Mouse (Mus musculus) T-helper 17 cell (primary cell): ENCODE data around the gene Senp7.
"Not testable (repeated sequence)": the region's sequence is repeated elsewhere in the genome, so short reads cannot be mapped to it uniquely, and the experiment has no call there.

ENCODE experiments used
- in situ Hi-C, 2 experiments: fragments of 300-600 bp; cut with MboI, MseI; formaldehyde crosslinking; loops; 1 replicate in 1 of 2; 2 replicates in 1 of 2; pipeline ENCODE4 v1.15.1; 2025; ENCODE audit warnings: high pct_unique_total_duplicates in 2 of 2

Senp7 gene

DNA sequence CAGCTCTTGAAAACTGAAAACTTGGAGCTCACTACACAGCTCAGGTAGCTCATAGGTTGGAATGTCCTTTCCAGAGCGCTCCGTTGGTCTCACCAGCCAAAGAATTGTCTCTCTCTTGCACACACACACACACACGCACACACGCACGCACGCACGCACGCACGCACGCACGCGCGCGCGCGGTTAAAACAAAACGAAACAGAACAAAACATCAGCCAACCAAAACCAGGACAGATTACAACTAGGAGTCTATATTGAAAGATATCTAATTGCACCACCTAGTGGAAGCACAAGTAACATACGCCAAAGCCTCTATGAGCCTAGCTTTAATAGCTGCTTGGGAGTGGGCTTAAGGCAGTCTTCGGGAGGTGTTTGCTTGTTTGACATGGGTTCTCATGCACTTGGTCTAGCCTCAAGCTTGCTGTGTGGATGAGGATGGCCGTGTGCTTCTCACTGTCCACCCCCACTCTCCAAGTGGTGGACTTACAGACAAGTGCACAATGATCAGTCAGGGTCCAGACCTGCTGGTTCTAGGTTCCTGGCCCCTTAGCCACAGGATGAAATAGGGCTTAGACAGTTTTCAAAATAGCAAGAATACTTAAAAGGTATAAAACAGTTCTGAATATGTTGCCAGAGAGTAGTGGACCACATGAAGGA, 16.3 kb downstream of the Senp7 start:
- in situ Hi-C loops = loop anchor here in 1 of 2 experiments (10.0 kb wide), 1 partner anchor 50 kb away; no protein-coding TSS in a partner anchor

DNA sequence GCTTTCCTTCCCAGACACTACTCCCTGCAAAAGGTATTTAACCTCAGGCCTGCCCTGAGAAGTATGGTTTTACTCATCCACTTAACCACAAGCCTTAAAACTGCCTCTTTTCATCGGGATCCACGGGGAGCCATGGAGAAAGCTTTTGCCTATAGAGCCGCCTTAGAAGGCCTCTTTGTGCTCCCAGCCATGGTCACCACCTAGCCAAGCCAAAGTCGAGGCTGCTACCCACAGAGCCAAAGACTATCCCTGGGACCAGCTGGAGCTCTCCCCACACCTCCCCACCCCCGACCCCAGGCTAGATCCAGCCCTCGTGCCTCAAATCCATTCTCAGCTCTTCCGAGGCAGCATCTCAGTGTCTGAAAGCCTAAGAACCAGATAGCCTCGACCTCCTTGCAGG, 18.0 kb downstream of the Senp7 start:
- in situ Hi-C loops = loop anchor here in 1 of 2 experiments (10.0 kb wide), 1 partner anchor 51 kb away; no protein-coding TSS in a partner anchor

DNA sequence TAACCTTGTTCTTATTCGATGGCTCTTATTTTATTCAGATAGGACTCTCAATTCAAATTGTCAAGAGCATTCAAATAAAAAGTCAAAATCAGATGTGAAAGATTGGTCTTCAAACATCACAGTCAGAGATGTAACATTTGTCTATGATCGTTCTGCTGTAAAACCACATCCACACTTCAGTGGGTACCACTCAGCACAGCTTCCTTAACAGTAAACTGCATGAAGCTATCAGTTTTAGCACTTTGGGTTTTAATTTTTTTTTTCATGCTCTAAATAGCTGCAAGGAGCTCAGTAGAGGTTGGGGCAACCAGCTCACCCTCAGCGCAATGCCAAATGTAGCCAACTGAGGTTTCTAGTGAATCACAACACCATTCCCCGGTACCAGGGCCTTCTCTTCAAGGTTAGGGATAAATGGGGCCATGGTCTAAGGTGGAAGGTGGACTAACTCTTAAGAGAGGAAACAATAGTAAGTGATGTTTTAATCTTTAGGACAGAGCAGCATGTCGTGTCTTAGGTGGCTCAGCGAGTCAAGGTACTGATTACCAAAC, 20.5 kb downstream of the Senp7 start:
- in situ Hi-C loops = loop anchor here in 1 of 2 experiments (10.0 kb wide), 1 partner anchor 54 kb away; no protein-coding TSS in a partner anchor

DNA sequence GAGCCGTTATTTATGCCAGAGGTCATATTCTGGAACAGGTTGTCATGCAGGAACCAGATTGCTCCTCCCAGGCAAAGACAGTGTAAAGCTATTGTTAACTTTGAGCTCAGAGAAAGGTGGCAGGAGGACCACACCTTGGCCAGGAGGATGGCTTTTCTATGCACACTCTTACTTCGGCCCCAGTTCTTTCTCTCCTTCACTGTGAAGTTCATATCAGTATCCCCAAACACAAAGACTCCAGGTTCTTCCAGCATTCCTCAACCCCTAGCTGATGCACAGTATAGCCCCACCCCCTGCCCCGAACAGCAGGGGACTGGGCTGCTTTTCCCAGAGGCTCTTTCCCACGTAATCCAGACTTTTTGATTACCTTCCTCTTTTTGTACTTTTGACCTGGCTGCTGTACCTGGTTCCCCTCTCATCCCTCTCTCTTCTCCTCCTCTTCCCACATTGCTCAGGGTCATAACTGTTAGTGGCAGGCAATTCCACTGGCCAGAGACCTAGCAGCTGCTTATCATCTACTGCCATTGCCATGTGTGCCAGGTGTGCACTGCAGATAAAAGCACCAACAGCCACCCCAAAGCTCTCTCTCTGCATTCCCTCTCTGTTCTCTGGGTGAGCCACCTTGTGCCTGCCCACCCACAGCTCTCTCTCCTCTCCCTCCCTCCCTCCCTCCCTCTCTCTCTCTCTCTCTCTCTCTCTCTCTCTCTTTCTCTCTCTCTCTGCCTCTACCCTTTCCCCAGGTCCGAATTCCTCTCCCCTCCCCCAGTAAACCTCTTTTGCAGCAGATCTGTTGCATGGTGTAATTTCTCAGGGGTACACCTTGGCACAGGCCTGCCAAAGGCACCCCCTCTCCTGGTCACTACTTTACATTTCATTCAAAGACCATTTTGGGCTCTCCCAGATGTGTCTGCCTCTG, 23.4 kb downstream of the Senp7 start:
- in situ Hi-C loops = loop anchor here (5.0 to 10.0 kb wide), 4 partner anchors 34 to 643 kb away; partner anchors contain the start of genes Nxpe3 (in 1 of the 2), Tfg (in 1 of the 2) and Trmt10c (in 1 of the 2)

- in situ Hi-C loops = loop anchor here (5.0 to 10.0 kb wide), 4 partner anchors 35 to 642 kb away; partner anchors contain the start of genes Nxpe3 (in 1 of the 2), Tfg (in 1 of the 2) and Trmt10c (in 1 of the 2)
These were observed 24.4 kb downstream of the Senp7 start for GRCm38 (mm10) chr16:56072533-56072932.

DNA sequence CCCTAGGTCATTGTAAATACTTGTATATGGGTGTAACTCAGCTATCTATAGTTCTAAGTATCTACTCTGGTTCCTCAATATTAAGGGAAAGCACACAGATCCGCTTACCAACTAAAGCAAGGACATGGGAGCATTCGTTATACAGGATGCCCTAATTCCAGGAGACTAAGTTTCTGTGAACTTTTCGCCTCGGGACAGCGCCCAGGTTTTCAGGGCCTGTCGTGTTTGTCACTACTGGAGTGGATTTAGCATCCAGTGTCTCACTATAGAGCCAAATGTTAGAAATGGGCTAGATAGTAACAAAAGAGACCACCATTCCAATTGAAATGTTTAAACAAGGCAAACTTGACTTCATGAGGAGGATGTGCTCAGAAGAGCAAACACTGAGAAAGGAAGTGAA, 25.0 kb downstream of the Senp7 start:
- in situ Hi-C loops = loop anchor here (5.0 to 10.0 kb wide), 4 partner anchors 36 to 642 kb away; partner anchors contain the start of genes Nxpe3 (in 1 of the 2), Tfg (in 1 of the 2) and Trmt10c (in 1 of the 2)

- in situ Hi-C loops = loop anchor here (5.0 to 10.0 kb wide), 4 partner anchors 37 to 641 kb away; partner anchors contain the start of genes Nxpe3 (in 1 of the 2), Tfg (in 1 of the 2) and Trmt10c (in 1 of the 2)
These were observed 26.0 kb downstream of the Senp7 start for GRCm38 (mm10) chr16:56074122-56074521.

DNA sequence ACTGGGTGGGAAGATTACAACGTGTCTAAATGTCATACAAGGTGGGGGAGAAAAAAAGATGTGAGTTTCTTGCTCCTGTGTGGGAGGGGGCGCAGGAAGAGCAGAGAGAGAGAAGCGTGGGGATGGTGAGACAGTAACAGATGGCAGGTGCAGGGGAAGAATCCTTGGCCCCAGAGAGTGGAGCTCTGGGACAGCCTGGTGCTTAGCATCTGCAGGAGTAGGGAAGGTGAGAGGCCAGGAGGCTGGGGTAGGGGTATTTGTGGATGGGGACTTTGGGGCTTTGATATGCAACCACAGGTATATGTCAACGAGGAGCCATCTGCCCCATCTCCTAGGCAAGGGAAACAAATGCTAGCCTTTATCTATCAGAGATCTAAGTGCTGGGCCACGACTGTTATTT, 26.4 kb downstream of the Senp7 start:
- in situ Hi-C loops = loop anchor here (5.0 to 10.0 kb wide), 4 partner anchors 37 to 640 kb away; partner anchors contain the start of genes Nxpe3 (in 1 of the 2), Tfg (in 1 of the 2) and Trmt10c (in 1 of the 2)

DNA sequence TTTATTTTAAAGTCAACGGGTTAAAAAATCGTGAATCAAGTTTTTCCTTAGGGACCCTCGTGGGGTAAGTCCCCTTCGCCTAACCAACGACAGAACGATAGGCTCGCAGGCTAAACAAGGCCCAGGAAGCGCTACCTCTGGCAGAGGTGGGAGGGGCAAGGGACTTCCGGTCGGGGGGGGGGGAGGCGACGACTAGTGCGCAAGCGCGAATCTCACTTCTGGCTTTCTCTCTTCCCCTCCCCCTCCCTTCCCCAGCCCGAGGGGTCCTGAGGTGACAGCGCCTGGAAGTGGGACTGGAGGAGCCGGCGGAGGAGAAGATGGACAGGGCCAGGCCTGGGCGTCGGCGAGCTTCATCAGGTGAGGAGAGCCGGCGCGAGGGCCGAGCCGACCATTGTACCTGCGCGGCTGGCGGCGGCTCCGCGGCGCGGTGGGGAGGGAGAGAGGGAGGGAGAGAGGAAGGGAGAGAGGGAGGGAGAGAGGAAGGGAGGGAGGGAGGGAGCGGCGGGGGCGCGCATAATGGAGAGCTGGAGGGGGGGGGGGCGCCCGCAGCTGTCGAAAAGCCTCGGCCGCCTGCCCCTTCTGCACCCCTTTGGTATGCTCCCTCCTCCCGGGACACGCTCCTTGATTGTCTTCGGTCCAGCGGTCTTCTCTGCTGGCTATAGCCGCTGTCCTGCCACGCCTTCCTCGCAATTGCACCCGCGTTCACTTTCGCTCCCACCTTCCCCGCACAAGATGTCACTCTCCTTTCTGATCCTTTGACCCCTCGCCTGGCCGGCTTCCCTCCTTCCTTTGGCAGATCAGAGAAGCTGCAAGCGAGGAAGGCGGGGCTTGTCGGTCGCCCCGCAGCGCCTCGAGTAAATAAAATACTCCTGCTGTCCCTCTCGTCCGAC, 27.3 kb downstream of the Senp7 start:
- in situ Hi-C loops = loop anchor here (10.0 kb wide), 3 partner anchors 181 to 639 kb away; partner anchors contain the start of genes Nxpe3 (in 1 of the 2) and Tfg (in 1 of the 2)

GRCm38 (mm10) chr16:56076121-56076869, 28.2 kb downstream of the Senp7 start:
- in situ Hi-C loops = loop anchor here (10.0 kb wide), 3 partner anchors 181 to 639 kb away; partner anchors contain the start of genes Nxpe3 (in 1 of the 2) and Tfg (in 1 of the 2)

GRCm38 (mm10) chr16:56079419-56079818, 31.3 kb downstream of the Senp7 start:
- in situ Hi-C loops = loop anchor here (10.0 kb wide), 3 partner anchors 185 to 635 kb away; partner anchors contain the start of genes Nxpe3 (in 1 of the 2) and Tfg (in 1 of the 2)

GRCm38 (mm10) chr16:56081691-56082090, 33.6 kb downstream of the Senp7 start:
- in situ Hi-C loops = no loop called here

- in situ Hi-C loops = no loop called here
These were observed 38.2 kb downstream of the Senp7 start for GRCm38 (mm10) chr16:56086336-56086735.

DNA sequence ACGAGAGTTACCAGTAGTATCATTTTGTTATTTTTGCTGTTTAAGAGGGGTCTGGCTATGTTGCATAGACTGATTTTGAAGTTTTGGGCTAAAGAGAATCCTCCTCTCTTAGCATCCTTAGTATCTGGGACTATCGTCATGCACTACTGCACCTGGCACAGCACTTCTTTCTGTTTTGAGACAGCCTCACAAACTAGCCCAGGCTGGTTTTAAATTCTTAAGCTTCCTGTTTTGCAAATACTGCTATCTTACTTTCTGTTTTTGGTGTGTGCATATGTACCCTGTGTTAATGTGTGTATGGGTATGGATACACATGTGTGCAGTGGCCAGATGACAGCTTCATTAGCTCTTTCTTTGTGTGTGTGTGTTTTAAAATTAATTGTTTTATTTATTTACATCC, 42.2 kb downstream of the Senp7 start:
- in situ Hi-C loops = no loop called here

GRCm38 (mm10) chr16:56096401-56097018, 48.4 kb downstream of the Senp7 start:
- in situ Hi-C loops = not testable (repeated sequence)

DNA sequence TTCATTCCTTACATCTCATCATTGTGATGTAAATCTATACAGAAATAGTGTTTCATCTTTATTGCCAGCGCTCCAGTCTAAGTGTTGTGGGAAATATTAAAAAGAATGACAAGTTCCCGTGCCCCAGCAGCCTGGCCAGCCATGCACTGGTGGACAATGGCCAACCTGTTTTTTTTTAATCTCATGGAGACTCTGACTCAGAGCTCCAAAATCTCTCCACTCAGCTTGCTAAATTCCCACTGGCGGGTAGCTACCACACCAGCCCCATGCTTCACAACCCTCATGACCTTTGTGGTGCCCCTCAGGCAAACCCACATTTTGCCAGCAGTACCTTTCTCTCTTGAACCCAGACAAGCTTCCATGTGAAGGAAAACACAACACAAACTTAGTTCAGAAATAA, 67.6 kb downstream of the Senp7 start:
- in situ Hi-C loops = no loop called here

- in situ Hi-C loops = no loop called here
These were observed 68.0 kb downstream of the Senp7 start for GRCm38 (mm10) chr16:56116155-56116554.

DNA sequence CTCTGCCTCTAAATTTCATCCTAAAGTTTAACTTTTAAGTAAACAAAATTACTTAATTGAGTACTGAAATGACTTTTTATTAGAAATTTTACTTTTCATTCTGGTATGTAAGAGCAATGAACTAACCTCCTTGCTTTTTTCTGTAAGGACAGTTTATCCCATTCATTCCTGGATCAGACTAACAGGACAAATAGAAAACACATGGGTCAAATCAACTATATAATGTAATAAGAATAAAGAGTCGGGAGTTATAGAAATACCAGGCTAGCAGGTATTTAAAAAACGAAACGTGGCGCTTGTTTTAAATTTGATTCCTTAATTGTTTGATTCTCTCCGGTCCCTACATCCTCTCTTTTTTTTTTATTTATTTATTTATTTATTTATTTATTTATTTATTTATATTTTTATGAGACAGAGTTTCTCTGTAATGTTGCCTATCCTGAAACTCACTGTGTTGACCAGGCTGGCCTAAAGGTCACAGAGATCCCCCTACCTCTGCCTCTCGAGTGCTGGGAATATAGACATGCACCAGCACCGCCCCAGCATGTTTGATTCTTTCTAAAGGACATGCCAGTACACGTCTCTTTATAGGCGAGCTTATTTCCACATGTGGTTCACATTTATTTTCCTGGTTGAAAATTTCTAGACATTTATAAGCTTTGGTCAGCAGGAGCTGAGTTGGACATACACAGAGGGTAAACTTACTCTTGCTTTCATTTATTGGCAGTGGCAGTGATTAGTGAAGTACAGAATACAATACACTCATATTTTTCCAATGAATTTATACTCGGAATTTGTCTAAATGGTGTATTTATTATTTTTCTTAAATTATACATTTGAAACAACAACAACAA, 69.4 kb downstream of the Senp7 start:
- in situ Hi-C loops = no loop called here
